Mouse (Mus musculus): ENCODE data around the gene Tec.

- TF ChIP-seq CTCF (IDR thresholded peaks at IDR 0.05; ENCODE audit: low read depth, low read length), result no peak
- no peak for TF ChIP-seq POLR2A (IDR thresholded peaks at IDR 0.05; ENCODE audit: insufficient read depth, low read length)
These were observed 54.2 kb downstream of the Tec start for GRCm38 (mm10) chr5:72814072-72814471.

Data from ES-Bruce4 (cell line).